Mouse (Mus musculus): ENCODE data around the gene Klhl9.

DNA sequence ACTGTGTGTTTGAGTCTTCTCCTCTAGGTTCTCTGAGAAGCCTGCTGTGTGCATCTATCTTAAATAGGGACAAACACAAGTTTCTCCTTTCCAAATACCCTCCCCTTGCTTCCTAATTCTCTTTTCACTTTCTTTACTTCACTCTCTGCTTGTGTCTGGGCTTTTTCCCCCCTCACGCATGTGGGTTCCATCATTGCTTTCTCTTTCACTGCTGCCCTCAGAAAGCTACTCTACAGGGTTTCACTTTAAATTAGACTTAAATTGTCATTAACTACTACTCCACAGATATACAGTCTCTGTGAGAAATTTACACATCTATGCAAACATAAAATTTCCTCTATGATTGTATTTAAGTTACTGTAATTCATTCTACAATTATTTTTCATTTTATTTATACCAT is 38.5 kb downstream of the Klhl9 start, which contains the start of gene Ifna2:
- no peak for TF ChIP-seq CTCF (IDR thresholded peaks at IDR 0.05; ENCODE audit: low read depth, low read length)
- TF ChIP-seq POLR2A (IDR thresholded peaks at IDR 0.05; ENCODE audit: borderline replicate concordance, low read depth, low read length) = no peak

All from bone marrow macrophage, adult 2 months (primary cell).